Mouse (Mus musculus) liver, adult 2 months (tissue): ENCODE data around the gene Fgfr2.

ENCODE experiments used
- CTCF ChIP-seq: fragments of 200-500 bp; IDR thresholded peaks from 2 replicates; pipeline ENCODE4 v1.5.1; 2011; ENCODE audit warnings: low read depth, low read length, control low read depth
- POLR2A ChIP-seq: fragments of 200-500 bp; IDR thresholded peaks from 2 replicates; pipeline ENCODE4 v1.6.1; 2011; ENCODE audit warnings: low read length, control low read depth; ENCODE audit not compliant: insufficient read depth; ENCODE audit errors: extremely low read depth

GRCm38 (mm10) chr7:131597779-131598482, 1525.2 kb downstream of the Fgfr2 start:
- TF ChIP-seq CTCF: no peak
- no peak for TF ChIP-seq POLR2A
